Mouse (Mus musculus) spleen, adult 2 months (tissue): ENCODE measurements at regions not wholly inside any gene's neighbourhood (a gene's known extent, or its start where the extent isn't known, plus 50 kb on each side); places are given as distances from the start of the nearest gene placed in this dataset.

Experiments
- CTCF ChIP-seq: fragments of 200-500 bp; IDR thresholded peaks from 2 replicates; pipeline ENCODE4 v1.5.1; 2011; ENCODE audit warnings: mild to moderate bottlenecking, inconsistent platforms; ENCODE audit not compliant: insufficient read depth, insufficient read length, insufficient replicate concordance; ENCODE audit errors: extremely low read depth
- POLR2A ChIP-seq: fragments of 200-500 bp; IDR thresholded peaks from 2 replicates; pipeline ENCODE4 v1.6.1; 2011; ENCODE audit warnings: low read depth, low read length, inconsistent platforms

DNA sequence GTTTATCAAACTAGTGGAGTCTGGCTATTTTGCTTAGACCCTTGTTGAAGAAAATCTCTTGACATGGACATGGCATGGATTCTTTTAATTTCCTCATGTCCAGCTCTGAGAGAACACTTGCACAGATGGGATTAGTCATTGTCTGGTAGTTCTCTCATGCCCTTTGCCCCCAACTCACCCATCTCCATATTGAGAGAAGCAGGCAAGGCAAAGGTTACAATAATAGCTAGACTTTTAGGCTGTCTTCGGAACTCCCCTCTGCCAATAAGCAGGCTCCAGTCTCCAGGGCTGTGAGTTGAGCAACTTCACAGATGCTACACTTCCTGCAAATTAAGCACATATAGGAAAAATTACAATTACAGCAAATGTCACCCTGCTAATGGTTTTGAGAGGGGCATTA lies 558.0 kb upstream of the Alcam start:
- TF ChIP-seq CTCF (no peak), POLR2A (no peak)
